In the genomic region with DNA sequence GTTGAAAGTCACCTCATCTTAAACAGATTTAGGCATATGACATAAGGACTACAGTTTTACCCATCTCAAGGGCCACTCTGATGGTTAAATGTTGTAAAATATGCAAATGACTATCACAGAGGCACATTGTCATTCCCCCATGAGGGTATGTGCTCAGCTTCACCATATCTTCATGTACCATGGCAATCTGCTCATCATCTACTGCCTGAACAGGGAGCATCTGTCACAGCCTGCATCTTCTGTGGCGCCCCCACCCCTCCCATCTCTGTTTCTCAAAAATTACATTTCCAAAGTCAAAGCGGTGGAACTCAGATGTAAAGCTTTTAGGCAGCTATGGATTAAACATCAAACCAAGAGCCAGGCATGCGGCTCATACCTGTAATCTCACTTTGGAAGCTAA, we compare ENCODE assay signal across 27 mouse cellular contexts. TPM values are rescaled to one million over a fixed set of nuclear protein-coding genes. Genes with fewer than 3 reads are reported as not detected.
DNase-seq lines count a peak whose midpoint lies in the region; TF ChIP-seq lines count a peak whose summit lies in the region.
"Had no signal": no experiment of that assay in that cellular context is flagged by ENCODE, and none has a peak within 500 bp of the region (broad histone marks: within the 10 kb centered on the region; RNA-seq: fewer than 3 reads in every experiment).

No protein-coding gene starts in this region.

- no peak for TF ChIP-seq CTCF in heart, adult 2 months (IDR thresholded peaks at IDR 0.05)

- no peak overlapping the region for H3K9ac ChIP-seq in heart, adult 2 months (ENCODE audit: low read depth, low read length)
- H3K9ac ChIP-seq: forebrain, embryonic 15.5 days; hindbrain, embryonic 13.5 days; intestine, embryonic 15.5 days had no signal

- no peak overlapping the region for H3K4me3 ChIP-seq in heart, adult 2 months
- H3K4me3 ChIP-seq: forebrain, embryonic 15.5 days; gastrocnemius, adult 2 months; hindbrain, embryonic 13.5 days; intestine, embryonic 15.5 days had no signal

- no peaks in the 10 kb centered on the region for H3K36me3 ChIP-seq in heart, adult 2 months (ENCODE audit: control insufficient read depth, insufficient read depth, low read length)
- H3K36me3 ChIP-seq: forebrain, embryonic 15.5 days; hindbrain, embryonic 13.5 days; intestine, embryonic 15.5 days had no signal

- no peak overlapping the region for H3K27ac ChIP-seq in heart, adult 2 months
- H3K27ac ChIP-seq: forebrain, embryonic 15.5 days; gastrocnemius, adult 2 months; hindbrain, embryonic 13.5 days; intestine, embryonic 15.5 days had no signal

- 0 out of 2 replicates have a peak, but pooled peaks cover 1% of the 10 kb centered on the region for H3K27me3 ChIP-seq in heart, adult 2 months (ENCODE audit: control insufficient read depth, insufficient read depth, low read length)
- H3K27me3 ChIP-seq: forebrain, embryonic 15.5 days; hindbrain, embryonic 13.5 days; intestine, embryonic 15.5 days had no signal

- DNase-seq in layer of hippocampus, adult 11-12 months (ENCODE audit: low spot score) = peak; percentile 54
- DNase-seq in layer of hippocampus, postnatal 10 days (ENCODE audit: low spot score in 2 of 2) = no peak
- DNase-seq in layer of hippocampus, adult 18-20 months (ENCODE audit: low spot score in 2 of 2) = peak; percentile 50 to 86
- peak; percentile 38 for DNase-seq in layer of hippocampus, adult 9-10 months (ENCODE audit: low spot score)
- no peak for DNase-seq in retina, embryonic 14.5 days (ENCODE audit: low spot score)
- no peak for DNase-seq in natural killer cell, adult 2 months (ENCODE audit: low spot score in 2 of 2)
- DNase-seq in heart, adult 2 months = no peak
- DNase-seq: adrenal gland, adult 2 months; adrenal gland, postnatal 14 days; cerebellum, adult 18-20 months; cerebellum, adult 9-10 months; cerebellum, postnatal 14 days; gastrocnemius, adult 2 months; gastrocnemius, postnatal 25 days had no signal

- H3K4me1 ChIP-seq in heart, adult 2 months (ENCODE audit: control insufficient read depth, insufficient read depth, low read length) = no peaks in the 10 kb centered on the region
- H3K4me1 ChIP-seq: forebrain, embryonic 15.5 days; hindbrain, embryonic 13.5 days; intestine, embryonic 15.5 days had no signal

- intact Hi-C loops in heart, adult 2 months (cut with DNase I) = no loop called here

- no peak for TF ChIP-seq EP300 in heart, adult 2 months (IDR thresholded peaks at IDR 0.05; ENCODE audit: insufficient read depth, low read depth, low read length)

- WGBS in heart, adult 2 months = 79% methylated on average over 3 of the region's 3 CpGs

- H3K79me2 ChIP-seq in heart, adult 2 months (replicated peaks; ENCODE audit: control insufficient read depth, insufficient read depth, low read length) = no peaks in the 10 kb centered on the region

- no peak for TF ChIP-seq POLR2A in heart, adult 2 months (IDR thresholded peaks at IDR 0.05; ENCODE audit: insufficient read depth, low read depth, low read length)

RNA-seq across cellular contexts. Expression of gene Slc9a4, which starts 48.6 kb away (rescaled TPM):
- 10 to 100 TPM in 1 of 2 experiments, 1 to 10 TPM in 1; 6.2 to 11.4 TPM for total RNA-seq in layer of hippocampus, postnatal 10 days (2021)
- 10 to 100 TPM; 20.8 to 23.7 TPM for total RNA-seq in layer of hippocampus, adult 18-20 months (2021)
- under 1 TPM in 1 of 2 experiments, not detected in 1; 0.05 TPM for total RNA-seq in heart, adult 2 months (2021)
- polyA plus RNA-seq in heart, adult 2 months (2012; rRNA removed) = 0.18 TPM in 1 of 2 replicates, not detected in the other
- total RNA-seq: adrenal gland, adult 2 months; adrenal gland, postnatal 14 days; granulocyte monocyte progenitor cell, adult 5-6 weeks; heart, postnatal 25 days; hematopoietic stem cell, adult 5-6 weeks; MEL had no signal
- polyA plus RNA-seq: adrenal gland, adult 2 months; CD4-positive, CD25-positive, alpha-beta regulatory T cell, adult 4 months; embryonic facial prominence, embryonic 11.5 days; forebrain, embryonic 11.5 days; forebrain, embryonic 15.5 days; heart, embryonic 11.5 days; heart, embryonic 14.5 days; heart, postnatal 0 days; intestine, embryonic 15.5 days had no signal

RNA-seq across cellular contexts. Expression of gene Slc9a2, which starts 51.9 kb away (rescaled TPM):
- total RNA-seq in layer of hippocampus, postnatal 10 days (2021) = 10 to 100 TPM; 14.9 to 16.2 TPM
- 10 to 100 TPM; 21.0 to 23.9 TPM for total RNA-seq in layer of hippocampus, adult 18-20 months (2021)
- 1 to 10 TPM; 1.3 to 1.4 TPM for total RNA-seq in heart, adult 2 months (2021)
- polyA plus RNA-seq in heart, adult 2 months (2012; rRNA removed) = 3.2 and 4.2 TPM in 2 replicates
- total RNA-seq: adrenal gland, postnatal 14 days; granulocyte monocyte progenitor cell, adult 5-6 weeks; MEL had no signal
- polyA plus RNA-seq: CD4-positive, CD25-positive, alpha-beta regulatory T cell, adult 4 months; forebrain, embryonic 11.5 days; heart, embryonic 11.5 days; hindbrain, embryonic 13.5 days had no signal

Comparison
In these comparisons a context has a peak if more than half of its experiments do, and no peak if none do; other contexts are left out.
1. DNase-seq: peak in layer of hippocampus, adult 11-12 months (single experiment), layer of hippocampus, adult 18-20 months (2 of 2) and layer of hippocampus, adult 9-10 months (single experiment); none in layer of hippocampus, postnatal 10 days (0 of 2), retina, embryonic 14.5 days (single experiment), natural killer cell, adult 2 months (0 of 2) and heart, adult 2 months (0 of 2).
2. RNA of gene Slc9a4, which starts 48.6 kb away (total RNA-seq): 20.8 to 23.7 TPM in layer of hippocampus, adult 18-20 months and 6.2 to 11.4 TPM in layer of hippocampus, postnatal 10 days; 0.05 TPM in heart, adult 2 months; every median in the first group is over 4 times any median in the second.
3. RNA of gene Slc9a2, which starts 51.9 kb away (total RNA-seq): 21.0 to 23.9 TPM in layer of hippocampus, adult 18-20 months and 14.9 to 16.2 TPM in layer of hippocampus, postnatal 10 days; 1.3 to 1.4 TPM in heart, adult 2 months; every median in the first group is over 4 times any median in the second.